Mouse (Mus musculus) lung, embryonic 15.5 days (tissue): ENCODE results near the gene Gm10160. TPM values are rescaled to one million over a fixed set of nuclear protein-coding genes. Genes with fewer than 3 reads are reported as not detected.

Experiments
- ATAC-seq: fragments of 200-750 bp; cut with Nextera tagmentation; 2 replicates; pipeline ENCODE4 v1.8.0; 2017; ENCODE audit warnings: moderate number of reproducible peaks, borderline replicate concordance; ENCODE audit not compliant: low FRiP score, low TSS enrichment; ENCODE audit errors: extremely low read depth
- H3K27ac ChIP-seq: fragments of 300-500 bp; sonication (generic); 2 replicates; pipeline ENCODE4 v1.5.1; 2015; ENCODE audit warnings: moderate library complexity, mild to moderate bottlenecking, inconsistent platforms
- H3K27me3 ChIP-seq: fragments of 300-500 bp; sonication (generic); 2 replicates; pipeline ENCODE4 v1.6.1; 2015; ENCODE audit warnings: inconsistent platforms
- H3K36me3 ChIP-seq: fragments of 300-500 bp; sonication (generic); 2 replicates; pipeline ENCODE4 v1.6.1; 2015; ENCODE audit warnings: inconsistent platforms
- H3K4me1 ChIP-seq: fragments of 300-500 bp; sonication (generic); 2 replicates; pipeline ENCODE4 v1.6.1; 2015; ENCODE audit warnings: inconsistent platforms
- H3K4me2 ChIP-seq: fragments of 300-500 bp; sonication (generic); 2 replicates; pipeline ENCODE4 v1.6.1; 2015; ENCODE audit warnings: inconsistent platforms, mild to moderate bottlenecking, moderate library complexity
- H3K4me3 ChIP-seq: fragments of 300-500 bp; sonication (generic); 2 replicates; pipeline ENCODE4 v1.5.1; 2015; ENCODE audit warnings: mild to moderate bottlenecking, inconsistent platforms
- H3K9ac ChIP-seq: fragments of 300-500 bp; sonication (generic); 2 replicates; pipeline ENCODE4 v1.6.1; 2015; ENCODE audit warnings: inconsistent platforms
- H3K9me3 ChIP-seq: fragments of 300-500 bp; sonication (generic); 2 replicates; pipeline ENCODE4 v1.6.1; 2016; ENCODE audit warnings: inconsistent platforms
- WGBS: fragments of 180-500 bp; shearing (Covaris S2); methylation state at CpG from one replicate; pipeline ENCODE4 v1.1.7; 2015; 5-methylcytosine and 5-hydroxymethylcytosine counted together
- polyA plus RNA-seq: library from polyadenylated mRNA; unstranded; fragments of >200 nt; fragmentation: Nextera tagmentation; extraction: Ambion mirVana; gene quantifications from 2 replicates; pipeline ENCODE4 v1.2.1, GENCODE M21; 2015

Gm10160 gene
- polyA plus RNA-seq, 1 experiment from 2014 or later, result not detected

DNA sequence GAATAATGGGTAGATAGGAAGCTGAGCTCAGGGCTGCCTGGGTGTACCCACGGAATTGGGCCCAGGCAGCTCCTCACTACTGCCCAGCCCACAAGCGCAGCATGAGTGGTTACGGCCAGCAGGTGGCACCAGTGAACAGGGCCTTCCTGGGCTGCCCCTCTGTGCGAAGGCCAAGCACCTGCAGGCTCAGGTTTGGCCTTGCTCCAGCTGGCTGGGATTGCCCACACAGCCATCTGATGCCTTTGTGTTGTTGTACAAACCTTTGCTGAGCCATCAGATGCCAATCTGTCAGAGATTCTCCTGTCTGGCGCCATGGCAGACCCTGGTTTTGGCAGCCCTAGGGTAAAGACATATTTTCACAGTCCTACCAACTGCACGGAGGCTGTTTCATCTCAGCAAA, 12.6 kb upstream of the Gm10160 start:
- no peaks in the 10 kb centered on the region for H3K9me3 ChIP-seq
- H3K9ac ChIP-seq, result no peak overlapping the region
- H3K4me2 ChIP-seq, result no peak overlapping the region
- H3K36me3 ChIP-seq, result no peaks in the 10 kb centered on the region
- H3K4me1 ChIP-seq, result peaks cover 13% of the 10 kb centered on the region; the same call in 1 of the 2 replicates
- no peak for ATAC-seq
- 31% methylated on average over 6 of the region's 6 CpGs for WGBS
- no peak overlapping the region for H3K4me3 ChIP-seq
- H3K27me3 ChIP-seq, result no peaks in the 10 kb centered on the region
- H3K27ac ChIP-seq, result no peak overlapping the region

DNA sequence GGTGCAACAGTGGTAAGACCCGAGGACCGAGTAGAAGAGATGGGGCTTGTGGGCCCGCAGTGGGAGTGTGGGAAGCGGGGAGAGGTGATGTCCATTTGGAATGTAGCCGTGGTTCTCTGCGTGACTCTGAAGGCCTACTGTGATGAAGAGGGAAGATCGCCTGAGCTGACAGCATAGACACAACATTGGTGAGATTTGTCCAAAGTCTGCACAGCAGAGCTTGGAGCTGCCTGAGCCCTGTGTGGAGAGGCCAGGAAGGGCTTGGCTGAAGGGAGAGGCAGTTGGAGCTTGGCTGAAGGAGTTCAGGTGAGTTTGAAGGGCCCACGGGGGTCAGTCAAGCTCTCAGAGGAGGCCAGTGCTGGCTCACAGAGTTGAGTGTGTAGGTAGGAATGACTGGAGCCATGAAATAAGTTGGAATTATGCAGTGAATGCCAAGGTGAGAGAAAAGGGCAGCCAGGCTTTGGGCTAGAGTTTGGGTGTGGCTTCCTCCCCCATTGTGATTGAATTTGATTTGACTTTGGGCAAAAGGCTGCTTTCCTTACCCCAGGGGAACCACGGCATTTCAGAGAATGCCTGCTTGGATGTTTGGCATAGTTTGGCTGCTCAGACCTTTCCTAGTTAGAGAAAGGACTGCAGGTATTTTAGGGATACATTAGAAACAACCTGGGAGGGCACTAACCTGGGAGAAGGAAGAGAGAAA, 11.8 kb upstream of the Gm10160 start:
- peaks cover under 1% of the 10 kb centered on the region; the same call in 1 of the 2 replicates for H3K27me3 ChIP-seq
- ATAC-seq, result no peak
- H3K36me3 ChIP-seq, result no peaks in the 10 kb centered on the region
- no peaks in the 10 kb centered on the region for H3K9me3 ChIP-seq
- H3K9ac ChIP-seq, result no peak overlapping the region
- 81% methylated on average over 9 of the region's 9 CpGs for WGBS
- no peak overlapping the region for H3K4me2 ChIP-seq
- no peak overlapping the region for H3K27ac ChIP-seq
- H3K4me3 ChIP-seq, result no peak overlapping the region
- H3K4me1 ChIP-seq, result peaks cover 5% of the 10 kb centered on the region; the same call in 1 of the 2 replicates

DNA sequence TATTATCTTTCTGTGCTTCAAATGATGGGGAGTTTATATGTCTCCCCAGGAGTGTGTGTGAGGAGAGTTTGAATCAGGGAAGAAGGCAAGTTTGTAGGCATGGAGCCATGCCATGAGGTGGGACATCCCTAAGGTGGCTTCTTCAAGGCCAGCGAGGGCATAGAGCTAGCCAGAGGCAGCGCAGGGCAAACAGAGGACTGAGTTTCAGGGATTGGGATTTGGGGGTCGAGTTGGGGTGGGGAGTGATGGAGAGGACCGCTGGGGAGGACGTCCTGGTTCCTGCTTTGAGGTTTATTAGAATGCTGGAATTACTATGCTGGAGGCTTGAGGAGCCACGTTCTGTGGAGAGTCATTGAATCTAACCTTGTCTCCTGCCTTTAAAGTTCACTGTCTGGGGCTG, 10.3 kb upstream of the Gm10160 start:
- 91% methylated on average over 6 of the region's 6 CpGs for WGBS
- ATAC-seq, result no peak
- Histone ChIP-seq H3K27ac (no peak overlapping the region), H3K36me3 (no peaks in the 10 kb centered on the region), H3K27me3 (peaks cover 15% of the 10 kb centered on the region; the same call in 1 of the 2 replicates), H3K9me3 (no peaks in the 10 kb centered on the region), H3K4me2 (no peak overlapping the region), H3K9ac (no peak overlapping the region), H3K4me3 (no peak overlapping the region), H3K4me1 (peaks cover 5% of the 10 kb centered on the region; the same call in 1 of the 2 replicates)

DNA sequence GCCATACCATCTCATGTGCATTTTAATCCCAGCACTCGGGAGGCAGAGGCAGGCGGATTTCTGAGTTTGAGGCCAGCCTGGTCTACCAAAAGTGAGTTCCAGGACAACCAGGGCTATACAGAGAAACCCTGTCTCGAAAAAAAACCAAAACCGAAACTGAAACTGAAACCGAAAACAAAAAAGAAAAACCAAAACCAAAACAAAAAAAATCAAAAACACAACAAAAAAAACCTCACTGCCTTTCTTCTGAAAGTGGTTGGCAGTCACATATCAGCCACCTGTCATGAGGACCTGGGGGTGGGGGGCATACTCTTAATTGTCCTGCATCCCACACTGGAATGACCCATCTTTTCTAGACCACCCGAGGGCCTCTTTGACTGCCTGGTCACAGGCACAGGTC, 9.0 kb upstream of the Gm10160 start:
- Histone ChIP-seq H3K9me3 (no peaks in the 10 kb centered on the region), H3K27me3 (peaks cover 28% of the 10 kb centered on the region; the same call in 1 of the 2 replicates), H3K4me2 (no peak overlapping the region), H3K4me1 (peaks cover 10% of the 10 kb centered on the region), H3K27ac (no peak overlapping the region), H3K36me3 (no peaks in the 10 kb centered on the region), H3K9ac (no peak overlapping the region), H3K4me3 (no peak overlapping the region)
- 88% methylated on average over 6 of the region's 6 CpGs for WGBS
- ATAC-seq, result no peak

DNA sequence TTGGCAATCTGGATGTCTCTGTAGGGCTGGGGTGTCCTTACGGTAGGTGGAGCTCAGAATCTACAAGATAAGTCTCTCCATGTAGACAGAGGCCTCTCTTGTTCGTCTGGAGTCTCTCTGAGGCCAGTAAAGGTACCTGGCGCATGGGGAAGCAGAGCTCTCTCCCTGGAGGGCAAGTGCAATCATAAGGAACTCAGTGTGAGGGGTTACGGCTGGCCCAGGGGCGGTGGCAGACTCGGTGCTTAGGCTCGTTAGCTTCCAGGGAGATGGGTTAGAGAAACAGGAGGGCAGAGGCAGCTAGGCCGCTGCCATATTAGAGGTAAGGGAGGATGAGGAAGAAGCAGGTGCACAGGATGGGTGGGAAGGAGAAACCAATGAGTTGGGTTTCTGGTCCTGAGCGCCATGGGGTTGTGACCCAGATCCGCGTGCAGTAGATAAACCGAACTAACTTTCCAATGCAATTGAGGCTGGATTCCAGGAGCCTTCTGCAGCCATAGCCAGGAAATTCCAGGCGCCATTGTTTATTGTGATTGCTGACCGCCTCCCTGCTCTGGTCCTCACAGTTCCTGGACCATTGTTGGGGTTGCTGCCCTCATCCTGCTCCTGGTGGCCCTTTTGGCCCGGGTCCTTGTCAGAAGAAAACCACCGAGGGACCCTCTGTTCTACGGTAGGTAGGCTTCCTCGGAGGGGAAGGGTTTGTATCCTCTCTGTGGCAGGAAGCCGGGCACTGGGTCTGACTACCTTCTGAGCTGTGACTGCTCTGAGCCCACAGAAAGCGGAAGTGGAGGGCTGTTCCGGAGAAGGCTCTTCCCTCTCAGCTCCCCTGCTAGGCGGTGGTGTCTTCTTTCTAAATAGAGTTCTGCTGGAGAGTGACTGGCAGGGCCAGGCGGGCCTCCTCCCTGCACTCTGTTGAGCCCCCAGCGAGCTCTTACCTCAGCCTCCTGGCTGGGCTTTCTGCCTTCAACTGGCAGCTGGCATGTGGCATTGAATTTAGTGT, 7.3 kb upstream of the Gm10160 start:
- Histone ChIP-seq H3K9ac (no peak overlapping the region), H3K36me3 (no peaks in the 10 kb centered on the region), H3K9me3 (no peaks in the 10 kb centered on the region), H3K4me2 (peak overlapping the region; percentile 33), H3K4me1 (peaks cover 22% of the 10 kb centered on the region), H3K4me3 (no peak overlapping the region), H3K27ac (peak overlapping the region; percentile 76), H3K27me3 (peaks cover 45% of the 10 kb centered on the region)
- no peak; the same call in 1 of the 2 replicates for ATAC-seq
- 53% methylated on average over 24 of the region's 24 CpGs for WGBS

DNA sequence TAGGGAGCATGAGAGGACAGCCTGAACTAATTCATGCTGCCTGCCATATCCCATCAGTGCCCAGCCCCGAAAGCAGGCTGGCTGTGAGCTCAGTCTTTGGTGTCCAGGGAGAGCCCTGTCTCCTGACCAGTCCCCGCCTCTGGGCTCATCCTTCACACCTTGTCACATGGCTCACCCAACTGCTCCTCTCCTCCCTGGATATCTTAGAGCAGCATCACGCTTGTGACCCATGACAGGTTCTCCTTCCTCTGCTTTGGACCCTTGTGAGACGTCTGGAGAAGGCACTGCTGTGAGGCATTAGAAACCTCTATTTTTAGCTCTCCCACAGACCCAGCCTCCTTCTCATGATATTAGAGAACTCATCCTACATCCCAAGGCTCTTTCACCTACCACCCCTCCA, 6.3 kb upstream of the Gm10160 start:
- H3K27ac ChIP-seq, result no peak overlapping the region
- no peak overlapping the region for H3K4me3 ChIP-seq
- H3K9me3 ChIP-seq, result no peaks in the 10 kb centered on the region
- peaks cover 22% of the 10 kb centered on the region for H3K4me1 ChIP-seq
- no peaks in the 10 kb centered on the region for H3K36me3 ChIP-seq
- H3K4me2 ChIP-seq, result no peak overlapping the region
- H3K9ac ChIP-seq, result no peak overlapping the region
- no peak for ATAC-seq
- peaks cover 54% of the 10 kb centered on the region for H3K27me3 ChIP-seq
- WGBS, result 37% methylated on average over 4 of the region's 4 CpGs

DNA sequence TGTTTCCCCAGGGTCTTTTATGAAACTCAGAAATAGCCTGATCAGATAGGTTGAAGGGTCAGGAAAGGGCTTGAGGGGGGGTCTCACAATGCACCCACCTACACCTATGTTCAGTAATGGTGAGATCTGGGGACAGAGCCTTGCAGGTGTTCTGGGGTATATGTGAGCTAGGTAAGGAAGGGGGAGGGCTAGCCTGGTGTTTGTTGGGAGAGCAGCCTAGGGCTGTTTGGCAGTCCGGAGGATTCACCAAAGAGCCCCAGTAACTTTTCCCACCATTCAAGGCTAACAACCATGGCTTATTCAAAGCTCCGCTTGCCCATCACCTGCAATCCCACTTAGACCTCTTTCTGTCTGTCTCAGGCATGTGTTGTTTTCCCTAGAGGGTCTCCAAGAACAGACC, 5.9 kb upstream of the Gm10160 start:
- WGBS, result 78% methylated on average over 2 of the region's 2 CpGs
- H3K36me3 ChIP-seq, result no peaks in the 10 kb centered on the region
- H3K4me2 ChIP-seq, result peak overlapping the region; percentile 99; the same call in 1 of the 2 replicates
- no peak overlapping the region for H3K4me3 ChIP-seq
- ATAC-seq, result no peak
- H3K9ac ChIP-seq, result no peak overlapping the region
- peaks cover 22% of the 10 kb centered on the region for H3K4me1 ChIP-seq
- no peaks in the 10 kb centered on the region for H3K9me3 ChIP-seq
- no peak overlapping the region for H3K27ac ChIP-seq
- peaks cover 59% of the 10 kb centered on the region for H3K27me3 ChIP-seq

DNA sequence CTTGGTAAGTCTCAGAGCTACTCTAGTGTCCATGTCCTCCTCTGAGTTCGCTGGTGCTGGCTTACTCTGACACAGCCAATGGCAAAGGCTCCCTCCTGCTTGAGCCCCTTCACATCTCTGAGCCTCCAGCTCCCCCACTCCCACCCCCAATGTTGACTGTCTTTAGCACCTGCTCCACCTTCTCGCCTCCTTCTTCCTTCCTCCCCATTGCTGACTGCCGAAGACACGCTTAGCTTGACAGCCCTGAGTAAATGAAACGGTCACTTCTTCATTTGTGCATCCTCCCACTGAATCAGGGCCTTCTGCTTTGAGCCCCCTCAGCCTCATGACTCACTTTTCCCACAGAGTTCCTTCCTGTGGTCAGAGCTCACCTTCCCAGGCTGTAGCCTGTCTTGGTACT, 5.4 kb upstream of the Gm10160 start:
- Histone ChIP-seq H3K4me1 (peaks cover 22% of the 10 kb centered on the region), H3K9me3 (no peaks in the 10 kb centered on the region), H3K27ac (peak overlapping the region; percentile 51; the same call in 1 of the 2 replicates), H3K4me3 (0 out of 2 replicates have a peak overlapping the region, but pooled peaks have one; percentile 1), H3K9ac (no peak overlapping the region), H3K27me3 (peaks cover 64% of the 10 kb centered on the region), H3K4me2 (peak overlapping the region; percentile 99), H3K36me3 (no peaks in the 10 kb centered on the region)
- 45% methylated on average over 5 of the region's 5 CpGs for WGBS
- ATAC-seq, result no peak

DNA sequence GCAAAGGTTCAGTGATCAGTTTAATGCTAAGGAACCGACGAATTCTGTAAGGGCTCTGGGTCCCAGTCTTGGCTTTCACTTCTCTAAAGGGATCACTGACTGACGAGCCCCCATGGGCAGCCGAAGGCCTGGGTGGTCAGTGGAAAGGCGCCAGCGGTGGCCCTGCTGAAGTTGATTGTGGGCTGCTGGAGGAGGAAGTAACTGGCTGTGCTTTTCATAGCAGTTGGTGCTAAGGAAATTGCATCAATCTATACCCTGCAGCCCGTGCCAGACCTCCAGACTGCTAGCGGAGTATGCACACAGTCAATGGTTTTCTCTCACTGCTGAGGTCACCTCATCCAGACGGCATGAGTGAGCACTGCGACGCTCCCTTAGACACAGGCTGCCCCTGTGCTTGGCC, 4.5 kb upstream of the Gm10160 start:
- Histone ChIP-seq H3K9me3 (no peaks in the 10 kb centered on the region), H3K36me3 (no peaks in the 10 kb centered on the region), H3K9ac (no peak overlapping the region), H3K4me1 (peaks cover 22% of the 10 kb centered on the region), H3K27me3 (peaks cover 66% of the 10 kb centered on the region), H3K4me3 (peak overlapping the region; percentile 62), H3K27ac (peak overlapping the region; percentile 51; the same call in 1 of the 2 replicates), H3K4me2 (peak overlapping the region; percentile 99)
- WGBS, result 33% methylated on average over 11 of the region's 11 CpGs
- ATAC-seq, result peak; percentile 31; the same call in 1 of the 2 replicates

DNA sequence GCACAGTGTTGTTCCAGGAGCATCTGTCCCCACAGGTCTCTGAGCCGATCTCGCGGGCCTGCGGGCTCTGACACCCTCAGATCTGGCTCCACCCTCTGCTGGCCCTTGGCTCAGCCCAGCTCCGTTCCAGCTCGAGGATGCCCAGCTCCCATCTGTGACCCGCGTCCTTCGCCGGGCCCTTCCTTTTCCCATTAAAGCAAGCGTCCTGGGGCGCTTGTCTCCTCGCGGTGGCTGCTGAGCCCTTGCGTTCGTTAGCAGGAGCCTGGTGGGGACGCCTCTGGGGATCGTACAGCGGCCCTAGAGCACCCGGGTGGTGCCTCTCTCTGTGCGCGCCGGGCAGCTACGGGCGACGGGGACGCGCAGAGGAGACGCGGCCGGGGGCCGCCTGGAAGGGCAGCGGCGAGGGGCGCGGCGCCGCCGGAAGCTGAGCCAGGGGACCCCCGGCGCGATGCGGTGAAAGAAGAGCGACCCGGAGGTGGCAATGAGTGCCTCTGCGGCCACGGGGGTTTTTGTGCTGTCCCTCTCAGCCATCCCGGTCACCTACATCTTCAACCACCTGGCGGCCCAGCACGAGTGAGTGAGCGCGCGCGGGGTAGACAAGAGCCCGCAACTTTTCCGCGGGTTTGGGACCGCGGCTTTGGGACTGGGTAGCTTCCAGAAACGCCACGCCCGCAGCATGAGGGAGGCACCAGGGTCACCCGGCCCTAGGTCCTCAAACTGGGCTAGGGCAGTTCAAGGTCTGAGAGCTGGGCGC, 3.6 kb upstream of the Gm10160 start, which contains the start of gene Tm6sf1:
Tm6sf1 (plus strand) TSS at position 34 of the 754 bp plus-strand sequence.
- Histone ChIP-seq H3K4me3 (peak within 1 kb of the TSS; percentile 62), H3K4me2 (peak within 1 kb of the TSS; percentile 99), H3K9me3 (no peaks in the 10 kb centered on the region), H3K27me3 (peaks cover 66% of the 10 kb centered on the region), H3K9ac (peak within 1 kb of the TSS; percentile 50), H3K36me3 (no peaks in the 10 kb centered on the region), H3K4me1 (peaks cover 29% of the 10 kb centered on the region), H3K27ac (peak within 1 kb of the TSS; percentile 51)
- ATAC-seq, result peak; percentile 55; the same call in 1 of the 2 replicates
- under 1% methylated on average over 64 of the region's 64 CpGs for WGBS

DNA sequence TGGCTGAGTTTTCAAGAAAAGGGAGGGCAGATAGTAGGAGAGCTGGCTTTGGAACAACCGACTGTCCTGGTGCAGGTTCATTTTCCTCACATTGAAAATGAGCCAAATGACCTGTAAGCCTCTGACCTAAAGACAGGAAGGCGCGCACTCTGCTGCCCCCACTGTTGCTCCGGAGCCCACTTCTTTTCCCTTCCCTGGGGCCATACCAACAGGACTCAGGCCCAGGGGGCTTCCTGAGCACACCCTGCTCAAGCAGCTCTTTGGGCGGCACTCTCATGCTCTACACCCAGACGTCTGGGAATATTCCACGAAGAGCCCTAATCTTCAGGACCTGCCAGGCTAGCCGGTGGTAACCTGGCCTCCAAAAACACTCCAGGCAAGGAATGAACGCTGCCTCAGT, 2.6 kb upstream of the Gm10160 start:
- ATAC-seq, result no peak
- Histone ChIP-seq H3K9me3 (no peaks in the 10 kb centered on the region), H3K4me3 (peak overlapping the region; percentile 62), H3K27ac (no peak overlapping the region), H3K4me1 (peaks cover 23% of the 10 kb centered on the region), H3K27me3 (peaks cover 66% of the 10 kb centered on the region), H3K9ac (no peak overlapping the region), H3K4me2 (peak overlapping the region; percentile 99), H3K36me3 (no peaks in the 10 kb centered on the region)
- WGBS, result 7% methylated on average over 9 of the region's 9 CpGs
